Mouse (Mus musculus) embryonic facial prominence, embryonic 12.5 days (tissue): ENCODE results near the gene Copg2. TPM values are rescaled to one million over a fixed set of nuclear protein-coding genes. Genes with fewer than 3 reads are reported as not detected.

Experiments used
- ATAC-seq: fragments of 200-750 bp; cut with Nextera tagmentation; 2 replicates; pipeline ENCODE4 v1.8.0; 2017; ENCODE audit not compliant: insufficient number of reproducible peaks, insufficient read depth, low FRiP score, low TSS enrichment
- H3K27ac ChIP-seq: fragments of 300-500 bp; sonication (generic); 2 replicates; pipeline ENCODE4 v1.5.1; 2016; ENCODE audit warnings: mild to moderate bottlenecking
- H3K27me3 ChIP-seq: fragments of 300-500 bp; sonication (generic); 2 replicates; pipeline ENCODE4 v1.6.1; 2016; ENCODE audit warnings: mild to moderate bottlenecking, moderate library complexity
- H3K36me3 ChIP-seq: fragments of 300-500 bp; sonication (generic); 2 replicates; pipeline ENCODE4 v1.6.1; 2016; ENCODE audit warnings: mild to moderate bottlenecking
- H3K4me1 ChIP-seq: fragments of 300-500 bp; sonication (generic); 2 replicates; pipeline ENCODE4 v1.6.1; 2016
- H3K4me2 ChIP-seq: fragments of 300-500 bp; sonication (generic); replicated peaks from 2 replicates; pipeline ENCODE4 v1.6.1; 2016; ENCODE audit warnings: mild to moderate bottlenecking, moderate library complexity
- H3K4me3 ChIP-seq: fragments of 300-500 bp; sonication (generic); 2 replicates; pipeline ENCODE4 v1.5.1; 2016; ENCODE audit warnings: mild to moderate bottlenecking
- H3K9ac ChIP-seq: fragments of 300-500 bp; sonication (generic); 2 replicates; pipeline ENCODE4 v1.6.1; 2016; ENCODE audit warnings: mild to moderate bottlenecking, moderate library complexity
- H3K9me3 ChIP-seq: fragments of 300-500 bp; sonication (generic); 2 replicates; pipeline ENCODE4 v1.6.1; 2016; ENCODE audit warnings: mild to moderate bottlenecking, moderate library complexity
- WGBS: fragments of 180-500 bp; shearing (Covaris S2); methylation state at CpG from one replicate; pipeline ENCODE4 v1.1.7; 2016; 5-methylcytosine and 5-hydroxymethylcytosine counted together
- polyA plus RNA-seq: library from polyadenylated mRNA; unstranded; fragments of >200 nt; fragmentation: Nextera tagmentation; extraction: Ambion mirVana; gene quantifications from 2 replicates; pipeline ENCODE4 v1.2.1, GENCODE M21; 2016

Gene Copg2
- polyA plus RNA-seq, 1 experiment from 2014 or later, result 21.5 TPM

DNA sequence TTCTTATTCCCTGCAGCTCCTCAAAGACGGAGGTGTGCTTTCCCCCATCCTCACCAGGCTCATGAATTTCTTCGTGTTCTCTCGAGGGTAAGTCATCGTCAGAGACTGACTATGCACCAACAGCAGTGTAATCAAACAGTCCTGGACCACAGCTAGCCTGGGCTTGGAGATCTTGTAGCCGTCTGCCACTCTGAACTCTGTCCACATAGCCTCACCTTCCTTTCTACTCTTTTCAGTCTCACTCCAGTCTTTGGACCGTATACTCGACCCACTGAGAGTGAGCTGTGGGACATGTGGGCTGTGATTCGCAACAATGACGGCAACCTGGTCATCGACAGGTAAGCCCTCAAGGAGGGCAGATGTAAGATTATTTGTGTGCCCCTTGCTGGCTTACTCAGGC, 151.7 kb downstream of the Copg2 start:
- Histone ChIP-seq H3K27ac (no peak overlapping the region), H3K9me3 (peaks cover 2% of the 10 kb centered on the region), H3K27me3 (no peaks in the 10 kb centered on the region), H3K4me2 (no peak overlapping the region), H3K36me3 (peaks cover 70% of the 10 kb centered on the region), H3K4me3 (no peak overlapping the region), H3K4me1 (0 out of 2 replicates have a peak, but pooled peaks cover 4% of the 10 kb centered on the region), H3K9ac (no peak overlapping the region)
- no peak for ATAC-seq
- WGBS, result 75% methylated on average over 10 of the region's 10 CpGs

DNA sequence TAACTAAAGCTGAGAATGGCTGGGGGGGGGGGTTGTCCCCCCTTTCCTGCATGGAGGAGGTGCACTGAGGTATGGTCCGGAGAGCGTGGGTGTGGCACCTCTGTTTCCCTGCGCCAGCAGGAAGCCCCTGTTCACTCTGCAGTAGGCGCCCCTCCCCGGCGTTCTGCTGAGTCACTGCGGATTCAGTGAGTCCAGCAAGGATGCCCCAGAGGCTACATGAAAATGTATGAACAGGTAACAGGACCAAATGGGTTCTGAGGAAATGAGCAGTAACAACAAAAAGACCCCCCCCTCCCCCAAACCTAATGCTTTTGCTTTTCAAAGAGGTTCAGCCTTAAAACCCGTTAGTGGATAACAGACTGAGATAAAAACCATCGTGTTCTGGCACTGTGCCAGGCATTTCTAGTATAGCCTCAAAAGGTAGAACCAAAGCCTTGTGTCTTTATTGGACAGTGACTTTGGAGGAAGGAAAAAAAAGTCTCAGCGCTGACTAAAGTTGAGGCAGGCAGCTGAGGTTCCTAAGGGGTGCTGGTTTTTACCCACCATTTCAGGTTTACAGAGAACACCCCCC, 157.3 kb downstream of the Copg2 start:
- Histone ChIP-seq H3K9ac (peak overlapping the region; percentile 73), H3K36me3 (peaks cover 24% of the 10 kb centered on the region), H3K4me2 (peak overlapping the region; percentile 55), H3K4me3 (peak overlapping the region; percentile 61), H3K27me3 (no peaks in the 10 kb centered on the region), H3K27ac (peak overlapping the region; percentile 94), H3K4me1 (0 out of 2 replicates have a peak, but pooled peaks cover 7% of the 10 kb centered on the region), H3K9me3 (peaks cover 52% of the 10 kb centered on the region)
- ATAC-seq, result no peak
- WGBS, result 61% methylated on average over 10 of the region's 10 CpGs

DNA sequence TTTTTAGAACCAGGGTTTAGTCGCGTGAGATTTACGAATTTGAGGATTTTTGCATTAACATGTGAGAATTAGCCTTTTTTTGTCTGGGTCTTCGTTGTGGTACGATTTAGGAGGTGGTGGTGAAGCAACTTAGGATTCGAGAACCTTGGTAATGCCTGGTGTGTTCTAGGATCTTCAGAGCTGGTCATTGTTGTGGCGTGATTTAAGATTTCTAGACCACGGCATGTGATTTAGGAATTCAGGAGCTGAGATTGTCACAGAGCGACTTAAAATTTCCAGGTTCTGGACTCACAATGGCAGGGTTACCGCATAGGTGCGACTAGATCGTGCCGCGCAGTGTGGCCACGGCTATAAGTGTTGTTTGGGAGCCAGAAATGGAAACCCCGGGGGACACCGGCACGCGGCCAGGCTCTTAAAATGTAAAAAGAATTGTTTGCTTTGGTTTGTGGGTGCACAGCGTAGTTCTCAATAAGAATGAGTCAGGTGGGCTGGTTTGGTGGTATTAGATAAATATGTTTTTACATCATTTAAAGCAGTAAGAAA, 158.1 kb downstream of the Copg2 start:
- Histone ChIP-seq H3K9ac (peak overlapping the region; percentile 73), H3K27me3 (no peaks in the 10 kb centered on the region), H3K4me1 (peaks cover 13% of the 10 kb centered on the region; the same call in 1 of the 2 replicates), H3K36me3 (peaks cover 17% of the 10 kb centered on the region), H3K4me3 (peak overlapping the region; percentile 61), H3K9me3 (peaks cover 52% of the 10 kb centered on the region), H3K4me2 (peak overlapping the region; percentile 55), H3K27ac (peak overlapping the region; percentile 94)
- 53% methylated on average over 20 of the region's 20 CpGs for WGBS
- ATAC-seq, result no peak

DNA sequence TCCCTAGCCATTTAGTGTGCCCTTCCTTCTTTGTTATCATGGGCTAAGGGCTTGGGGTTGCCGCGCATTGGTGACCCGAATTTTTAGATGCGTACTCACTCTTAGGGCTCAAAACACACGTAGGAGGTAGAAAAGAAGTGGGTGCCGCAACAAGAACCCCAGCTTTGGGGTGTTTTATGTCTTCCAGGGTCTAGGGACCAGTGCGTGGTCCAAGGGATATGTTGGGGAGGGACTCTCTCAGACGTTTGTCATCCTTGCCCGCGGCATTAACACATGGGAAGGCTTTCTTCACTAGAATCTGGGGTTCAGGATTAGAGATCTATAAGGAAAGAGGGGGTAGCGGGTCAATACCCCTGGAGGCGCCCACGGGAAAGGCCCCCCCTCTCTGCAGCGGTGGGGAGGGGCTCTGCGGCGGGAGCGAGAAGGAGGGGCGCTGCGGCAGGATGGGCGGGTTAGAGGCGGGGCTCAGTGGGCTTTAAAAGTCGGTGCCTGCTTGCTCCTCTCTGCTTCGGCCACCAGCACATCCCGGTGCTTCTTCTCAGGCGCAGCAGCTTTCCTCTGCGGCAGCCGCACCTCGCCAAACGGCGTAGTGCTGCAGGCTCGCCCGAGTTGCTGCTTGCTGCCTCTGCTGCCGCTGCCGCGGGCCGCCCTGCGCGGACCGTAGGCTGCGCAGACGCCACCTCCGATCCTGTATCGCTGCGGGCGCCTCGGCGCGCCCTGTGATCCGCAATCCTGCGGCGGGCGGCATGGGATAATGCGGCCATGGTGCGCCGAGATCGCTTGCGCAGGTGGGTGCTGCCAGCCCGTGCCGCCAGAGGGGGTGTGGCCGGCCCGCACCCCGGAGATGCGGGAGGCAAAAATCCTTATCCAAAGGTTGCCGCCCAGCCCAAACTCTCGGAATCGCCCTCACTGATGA, 158.8 kb downstream of the Copg2 start:
- H3K27ac ChIP-seq, result peak overlapping the region; percentile 94
- 50% methylated on average over 61 of the region's 66 CpGs for WGBS
- peaks cover 53% of the 10 kb centered on the region for H3K9me3 ChIP-seq
- ATAC-seq, result peak; percentile 65
- peak overlapping the region; percentile 61 for H3K4me3 ChIP-seq
- peaks cover 20% of the 10 kb centered on the region; the same call in 1 of the 2 replicates for H3K4me1 ChIP-seq
- peak overlapping the region; percentile 73 for H3K9ac ChIP-seq
- no peaks in the 10 kb centered on the region for H3K27me3 ChIP-seq
- H3K36me3 ChIP-seq, result peaks cover 11% of the 10 kb centered on the region
- peak overlapping the region; percentile 55 for H3K4me2 ChIP-seq

DNA sequence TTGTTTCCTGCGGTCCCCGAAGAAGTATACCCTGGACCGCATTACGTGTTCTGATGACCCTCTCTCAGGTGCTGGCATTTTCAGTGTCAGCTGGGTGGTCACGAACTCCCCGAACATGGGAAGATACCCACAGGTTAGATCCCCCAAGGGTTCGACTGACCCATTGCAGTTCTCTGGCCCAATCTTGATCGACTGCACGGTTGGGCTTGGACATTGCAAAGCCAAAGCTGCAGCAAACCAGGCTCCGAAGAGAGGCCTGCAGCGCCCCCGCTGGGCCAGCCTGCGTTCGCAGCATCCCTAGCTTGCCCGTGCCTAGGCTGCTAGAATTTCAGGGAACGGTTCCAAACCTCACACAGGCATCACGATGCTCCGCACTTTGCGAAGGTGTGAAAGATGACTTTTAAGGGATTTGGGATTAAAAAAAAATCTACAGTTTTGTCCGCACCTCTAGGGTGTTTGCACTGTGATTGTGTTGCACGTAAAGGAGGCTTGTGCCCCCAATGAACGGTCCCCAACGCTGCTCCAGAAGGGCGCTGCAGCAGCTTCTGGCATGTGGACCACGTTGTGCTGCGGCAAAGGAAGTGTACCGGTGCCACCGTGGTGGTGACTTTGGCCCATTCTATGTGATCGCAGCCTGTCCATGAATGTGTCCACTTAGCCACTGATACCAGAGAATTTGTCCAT, 159.6 kb downstream of the Copg2 start:
- H3K4me3 ChIP-seq, result peak overlapping the region; percentile 61
- peaks cover 23% of the 10 kb centered on the region; the same call in 1 of the 2 replicates for H3K4me1 ChIP-seq
- ATAC-seq, result peak; percentile 78
- peak overlapping the region; percentile 55 for H3K4me2 ChIP-seq
- H3K27ac ChIP-seq, result peak overlapping the region; percentile 94
- peak overlapping the region; percentile 31; the same call in 1 of the 2 replicates for H3K9ac ChIP-seq
- peaks cover 3% of the 10 kb centered on the region; the same call in 1 of the 2 replicates for H3K36me3 ChIP-seq
- H3K9me3 ChIP-seq, result peaks cover 56% of the 10 kb centered on the region
- WGBS, result 50% methylated on average over 29 of the region's 29 CpGs
- no peaks in the 10 kb centered on the region for H3K27me3 ChIP-seq

DNA sequence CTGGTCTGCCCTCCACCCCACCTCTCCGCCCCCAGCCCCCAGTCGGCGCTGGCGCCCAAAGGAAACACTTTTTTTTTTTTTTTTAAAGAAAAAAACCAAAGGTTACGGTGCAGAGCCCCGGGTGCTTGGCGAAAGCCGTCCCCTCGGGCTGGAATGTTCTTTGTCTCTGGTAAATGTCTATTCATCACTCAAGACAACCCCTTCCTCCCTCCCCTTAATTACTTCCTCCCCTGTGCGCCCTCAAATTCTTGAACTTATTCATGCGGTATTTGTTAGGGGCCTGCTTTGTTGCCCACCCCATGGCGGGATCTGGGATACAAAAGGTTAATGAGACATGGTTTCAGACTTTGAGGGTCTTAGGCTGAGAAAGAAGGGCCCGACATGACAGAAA, 160.2 kb downstream of the Copg2 start:
- Histone ChIP-seq H3K36me3 (no peaks in the 10 kb centered on the region), H3K9ac (no peak overlapping the region), H3K9me3 (peaks cover 56% of the 10 kb centered on the region), H3K4me2 (no peak overlapping the region), H3K4me3 (no peak overlapping the region), H3K27ac (peak overlapping the region; percentile 94), H3K27me3 (no peaks in the 10 kb centered on the region), H3K4me1 (peaks cover 23% of the 10 kb centered on the region; the same call in 1 of the 2 replicates)
- WGBS, result 57% methylated on average over 13 of the region's 13 CpGs
- ATAC-seq, result no peak

DNA sequence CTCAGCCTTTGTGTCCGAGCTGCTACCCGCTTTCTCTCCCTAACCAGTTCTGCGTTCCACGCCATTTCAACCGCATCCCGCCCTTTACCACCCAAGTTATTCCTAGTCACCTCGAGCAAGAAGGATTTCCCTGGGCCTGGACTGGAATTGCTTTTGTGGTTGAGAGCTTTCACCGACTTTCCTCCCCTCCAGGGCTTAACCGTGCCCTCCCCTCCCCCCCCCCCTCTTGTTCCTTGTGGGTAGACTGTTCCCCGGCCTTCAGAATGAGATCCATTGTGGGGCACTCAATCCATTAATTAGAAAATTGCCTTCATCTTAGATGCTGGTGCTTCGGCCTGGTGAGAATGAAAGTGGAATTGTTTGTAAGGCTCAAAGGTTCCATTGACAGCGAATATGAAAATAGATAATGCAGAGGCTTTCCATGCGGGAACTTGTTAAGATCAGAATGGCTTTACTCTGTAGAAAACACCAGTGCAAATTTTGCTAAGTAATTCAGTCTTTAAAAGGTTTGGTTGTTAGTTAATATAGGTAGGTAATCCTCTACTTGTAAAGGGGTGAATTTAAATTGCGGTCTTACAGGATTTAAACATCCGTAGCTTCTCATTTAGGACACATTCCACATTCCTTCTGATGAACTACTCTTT, 160.7 kb downstream of the Copg2 start:
- no peak for ATAC-seq
- Histone ChIP-seq H3K27me3 (no peaks in the 10 kb centered on the region), H3K27ac (peak overlapping the region; percentile 94), H3K9ac (peak overlapping the region; percentile 19), H3K4me3 (no peak overlapping the region), H3K4me2 (peak overlapping the region; percentile 33), H3K36me3 (no peaks in the 10 kb centered on the region), H3K4me1 (peaks cover 23% of the 10 kb centered on the region; the same call in 1 of the 2 replicates), H3K9me3 (peaks cover 56% of the 10 kb centered on the region)
- WGBS, result 51% methylated on average over 15 of the region's 15 CpGs

DNA sequence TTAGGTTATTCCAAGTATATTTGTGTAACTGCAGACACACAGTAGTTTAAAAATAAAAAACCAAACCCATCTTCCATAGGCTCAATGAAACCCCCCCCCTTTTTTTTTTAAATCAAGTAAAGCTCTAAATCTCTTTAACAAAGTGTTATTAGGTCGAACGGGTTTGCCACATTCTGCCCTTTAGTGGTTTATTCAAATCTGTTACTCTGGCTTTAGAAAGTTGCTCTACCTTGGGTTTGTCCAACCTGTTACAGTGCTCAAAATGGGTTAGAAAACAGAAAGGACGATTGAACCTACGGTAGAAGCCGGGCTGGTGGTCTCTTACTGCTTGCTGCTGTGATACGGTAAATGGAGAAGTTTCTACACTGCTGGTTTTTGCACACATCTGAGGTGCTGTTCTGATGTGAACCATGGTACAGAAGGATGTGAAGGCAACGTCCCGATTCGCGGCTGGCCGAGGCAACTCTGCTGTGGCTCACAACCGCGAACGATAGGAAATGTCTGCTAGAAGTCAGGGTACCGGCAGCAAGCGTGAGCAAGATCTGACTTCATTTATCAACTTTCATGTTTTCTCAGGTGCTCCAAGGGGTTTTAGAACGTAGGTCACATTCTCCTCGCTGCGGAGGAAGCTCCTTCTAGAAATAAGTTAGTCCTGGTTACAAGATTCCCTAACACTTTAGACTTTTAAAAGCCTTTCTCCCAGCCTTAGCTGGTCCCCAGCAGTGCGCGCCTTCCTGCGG, 161.4 kb downstream of the Copg2 start:
- H3K4me3 ChIP-seq, result no peak overlapping the region
- peak overlapping the region; percentile 94 for H3K27ac ChIP-seq
- 49% methylated on average over 22 of the region's 22 CpGs for WGBS
- ATAC-seq, result no peak
- no peaks in the 10 kb centered on the region for H3K27me3 ChIP-seq
- H3K4me1 ChIP-seq, result peaks cover 19% of the 10 kb centered on the region; the same call in 1 of the 2 replicates
- H3K9ac ChIP-seq, result peak overlapping the region; percentile 19
- H3K36me3 ChIP-seq, result no peaks in the 10 kb centered on the region
- peaks cover 56% of the 10 kb centered on the region for H3K9me3 ChIP-seq
- peak overlapping the region; percentile 33 for H3K4me2 ChIP-seq

DNA sequence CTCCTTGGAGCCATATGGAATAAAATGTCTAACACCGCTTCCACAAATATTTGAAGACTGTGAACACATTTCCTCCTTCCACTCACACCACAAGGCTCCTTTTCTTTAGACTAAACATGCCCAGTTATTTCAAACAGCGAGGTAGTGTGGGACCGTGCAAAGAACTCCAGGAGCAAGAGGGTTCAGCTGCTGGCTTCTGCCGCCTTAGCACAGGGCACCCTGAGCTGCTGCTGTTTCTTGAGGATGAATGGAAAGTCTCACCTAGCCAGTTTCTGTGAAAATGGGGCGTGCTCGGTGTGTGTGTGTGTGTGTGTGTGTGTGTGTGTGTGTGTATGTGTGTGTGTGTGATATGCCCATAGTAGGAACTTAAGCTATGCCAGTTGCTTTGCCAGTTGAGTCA, 162.1 kb downstream of the Copg2 start:
- no peak overlapping the region for H3K9ac ChIP-seq
- peak overlapping the region; percentile 33 for H3K4me2 ChIP-seq
- H3K27me3 ChIP-seq, result no peaks in the 10 kb centered on the region
- no peaks in the 10 kb centered on the region for H3K36me3 ChIP-seq
- no peak overlapping the region for H3K4me3 ChIP-seq
- ATAC-seq, result no peak
- 49% methylated on average over 6 of the region's 6 CpGs for WGBS
- peak overlapping the region; percentile 94 for H3K27ac ChIP-seq
- H3K9me3 ChIP-seq, result peaks cover 50% of the 10 kb centered on the region
- H3K4me1 ChIP-seq, result peaks cover 24% of the 10 kb centered on the region; the same call in 1 of the 2 replicates

DNA sequence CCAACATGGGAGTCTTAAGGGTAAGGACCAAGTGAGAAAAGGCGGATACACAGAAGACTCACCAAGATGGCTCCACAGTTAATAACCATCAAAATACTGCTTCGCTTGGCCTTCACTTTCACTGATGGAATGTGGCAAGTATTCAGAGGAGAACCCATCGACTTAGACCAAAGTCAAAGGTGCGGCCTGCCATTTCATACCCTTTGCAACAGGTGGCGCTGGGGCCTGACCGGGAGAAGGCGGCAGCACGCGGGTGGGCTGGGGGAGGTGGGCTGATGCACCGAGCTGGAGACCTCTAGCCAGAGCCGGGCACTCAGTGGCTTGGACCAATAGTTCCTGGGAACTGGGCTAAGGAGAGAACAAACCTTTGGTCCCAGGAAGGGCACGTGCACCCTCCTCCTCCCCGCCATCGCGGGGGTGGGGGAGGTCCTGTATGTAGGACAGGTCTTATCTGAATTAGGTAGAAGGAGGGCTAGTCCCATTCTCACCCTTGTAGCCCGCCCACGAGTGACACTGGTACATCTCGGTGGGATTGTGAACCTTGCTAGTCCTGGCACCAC, 163.9 kb downstream of the Copg2 start:
- Histone ChIP-seq H3K9me3 (peaks cover 33% of the 10 kb centered on the region), H3K27me3 (no peaks in the 10 kb centered on the region), H3K4me3 (no peak overlapping the region), H3K4me2 (no peak overlapping the region), H3K4me1 (peaks cover 26% of the 10 kb centered on the region; the same call in 1 of the 2 replicates), H3K27ac (peak overlapping the region; percentile 94; the same call in 1 of the 2 replicates), H3K36me3 (no peaks in the 10 kb centered on the region), H3K9ac (no peak overlapping the region)
- WGBS, result 50% methylated on average over 18 of the region's 18 CpGs
- no peak for ATAC-seq
